Mouse (Mus musculus): ENCODE data around the gene Ralgds.

DNA sequence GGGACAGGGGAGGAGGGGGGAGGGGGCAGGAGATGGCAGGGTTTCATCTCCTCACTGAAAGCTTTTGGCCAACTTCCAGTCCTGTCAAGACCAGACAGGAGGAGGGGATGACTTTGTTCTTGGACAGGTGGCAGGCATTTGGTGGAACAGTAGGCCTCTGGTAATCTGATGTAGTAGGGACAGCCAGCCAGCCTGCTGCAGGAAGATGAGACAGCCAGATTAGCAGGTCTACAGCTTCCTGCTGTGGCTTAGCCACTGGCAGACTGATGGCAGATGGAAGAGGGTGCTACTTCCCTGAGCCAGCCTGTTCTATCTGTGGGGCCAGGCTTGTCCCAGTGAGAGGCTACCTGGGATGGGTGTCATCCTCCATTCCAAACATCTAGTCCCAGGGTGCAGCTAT, 33.1 kb downstream of the Ralgds start:
- no peak for TF ChIP-seq CTCF (IDR thresholded peaks at IDR 0.05; ENCODE audit: extremely low read depth, insufficient read length, insufficient replicate concordance, low read depth, low read length)
- TF ChIP-seq POLR2A (IDR thresholded peaks at IDR 0.05; ENCODE audit: low read depth, low read length) = no peak
